Mouse (Mus musculus): ENCODE data around the gene E130114P18Rik. TPM values are rescaled to one million over a fixed set of nuclear protein-coding genes. Genes with fewer than 3 reads are reported as not detected.

Gene E130114P18Rik
- not detected for total RNA-seq (2021)

DNA sequence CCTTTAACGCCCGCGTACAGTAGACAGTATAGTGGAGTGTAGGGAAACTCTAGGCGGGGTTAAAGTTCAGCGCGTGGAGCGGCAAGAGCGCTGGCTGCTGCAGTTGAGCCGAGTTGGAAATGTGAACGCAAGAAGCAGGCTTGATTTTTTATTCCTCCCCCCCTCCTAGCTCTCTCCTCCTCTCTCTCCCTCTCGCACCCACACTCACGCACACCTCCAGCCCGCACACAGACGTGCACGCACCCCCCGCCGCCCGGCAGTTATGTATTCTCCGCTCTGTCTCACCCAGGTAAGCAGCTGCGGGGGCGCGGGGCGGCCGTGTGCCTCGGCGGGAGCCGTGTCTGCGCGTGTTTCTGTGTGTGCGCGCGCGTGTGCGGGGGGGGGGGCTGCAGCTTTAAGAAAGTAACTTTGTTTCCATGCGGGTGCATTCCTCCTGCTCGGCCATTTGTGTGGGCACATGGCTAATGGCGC lies at the start of gene E130114P18Rik:
Gene E130114P18Rik, minus strand, starts transcription at position 373 of the 471 bp plus-strand sequence.
- peak; percentile 50 for DNase-seq (ENCODE audit: low spot score)
- intact Hi-C loops (cut with DNase I): loop anchor here (1.0 to 5.0 kb wide), 4 partner anchors 23 to 329 kb away; no protein-coding TSS in a partner anchor

DNA sequence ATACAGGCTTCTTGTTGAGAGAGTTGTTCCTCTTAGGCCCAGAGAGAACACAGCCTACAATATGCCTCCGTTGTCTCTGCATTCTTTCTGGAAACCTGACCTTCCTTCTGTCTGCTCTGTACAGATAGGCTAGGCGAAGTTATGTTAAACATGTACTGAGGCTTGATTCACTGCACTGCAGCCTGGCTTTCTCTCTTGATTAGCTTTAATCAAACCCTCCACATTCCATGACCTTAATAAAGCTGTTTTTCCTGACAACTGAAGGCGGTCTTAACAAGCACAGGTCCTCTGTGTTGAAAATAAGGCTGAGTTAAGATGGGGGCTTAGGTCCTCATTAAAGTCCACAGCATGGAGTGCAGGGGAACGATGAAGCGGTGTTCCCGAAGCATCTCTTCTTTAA lies 49.2 kb upstream of the E130114P18Rik start:
- intact Hi-C loops (cut with DNase I): no loop called here
- no peak for DNase-seq (ENCODE audit: low spot score)

DNA sequence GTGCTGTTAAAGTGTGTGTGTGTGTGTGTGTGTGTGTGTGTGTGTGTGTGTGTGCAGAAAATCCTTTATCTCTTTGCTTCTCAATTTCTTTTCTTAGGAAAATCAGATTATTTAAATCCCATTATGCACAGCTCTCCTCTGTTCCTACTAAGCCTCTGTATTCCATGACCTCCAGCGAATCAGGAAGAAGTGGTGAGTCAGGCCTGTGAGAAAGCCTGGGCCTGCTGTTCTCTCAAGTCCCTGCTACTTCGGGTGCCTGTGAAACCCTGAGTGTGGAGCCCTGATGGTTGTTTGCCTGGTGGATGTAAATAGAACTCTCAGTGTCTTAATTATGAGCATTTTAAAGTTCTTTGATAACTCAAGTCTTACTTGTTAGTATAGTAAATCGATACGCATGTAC lies 48.0 kb upstream of the E130114P18Rik start:
- intact Hi-C loops (cut with DNase I): no loop called here
- DNase-seq (ENCODE audit: low spot score): no peak

DNA sequence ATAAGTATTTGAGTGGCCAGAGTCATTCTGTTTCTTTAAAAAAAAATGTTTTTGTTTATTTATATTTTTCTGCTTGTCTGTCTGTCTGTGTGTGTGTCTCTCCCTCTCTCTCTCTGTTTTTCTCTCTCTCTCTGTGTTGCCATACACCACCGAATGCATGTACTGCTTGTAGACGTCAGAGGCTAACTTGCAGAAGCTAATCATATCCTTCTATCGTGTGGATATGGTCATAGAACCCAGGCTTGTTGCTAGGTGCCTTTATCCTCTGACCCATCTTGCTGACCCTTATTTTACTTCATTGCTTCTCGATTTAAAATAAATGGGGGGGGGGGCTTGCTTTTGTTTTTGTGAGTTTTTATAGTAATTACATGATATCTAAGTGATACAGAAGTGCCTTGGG lies 47.6 kb upstream of the E130114P18Rik start:
- DNase-seq (ENCODE audit: low spot score): no peak
- intact Hi-C loops (cut with DNase I): no loop called here

DNA sequence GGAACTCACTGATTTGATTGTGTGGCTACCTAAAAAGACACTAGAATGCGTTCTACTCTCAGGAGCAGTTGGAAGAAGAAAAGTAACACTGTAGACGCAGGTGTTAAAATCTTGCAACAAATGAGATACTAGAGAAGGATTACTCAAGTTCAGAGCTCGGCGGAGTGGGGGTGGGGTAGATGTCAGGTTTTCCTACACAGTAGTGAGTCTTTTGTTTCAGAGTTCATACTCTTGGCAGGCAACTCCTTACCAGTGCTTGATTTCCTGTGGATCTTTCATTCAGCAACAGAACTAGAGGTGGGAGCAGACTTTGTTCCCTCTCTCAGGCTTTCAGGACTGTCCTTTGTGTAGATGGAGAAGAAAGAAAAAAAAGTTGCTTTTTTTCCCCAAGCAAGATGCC lies 46.6 kb upstream of the E130114P18Rik start:
- no peak for DNase-seq (ENCODE audit: low spot score)
- intact Hi-C loops (cut with DNase I): loop anchor here (5.0 kb wide), 1 partner anchor 33 kb away; no protein-coding TSS in a partner anchor

DNA sequence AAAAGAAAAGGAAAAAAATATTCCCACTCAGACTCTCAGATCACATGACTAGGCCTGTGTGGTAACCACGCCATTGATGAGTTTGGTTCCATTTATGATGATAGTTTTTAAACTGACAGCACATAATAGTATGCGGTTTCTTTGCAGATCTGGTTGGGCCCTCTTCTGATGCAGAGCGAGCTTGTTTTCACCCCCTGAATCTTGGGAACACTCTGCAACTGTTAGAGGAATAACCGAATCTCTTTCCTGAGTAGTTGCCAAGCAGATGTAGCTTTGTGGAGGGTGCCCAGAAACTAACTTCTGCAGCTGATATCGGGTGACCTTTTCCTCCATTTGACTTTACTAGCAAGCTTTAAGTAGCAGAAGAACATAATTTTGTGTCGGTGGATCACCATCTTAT lies 45.6 kb upstream of the E130114P18Rik start:
- intact Hi-C loops (cut with DNase I): loop anchor here (5.0 kb wide), 1 partner anchor 34 kb away; no protein-coding TSS in a partner anchor
- no peak for DNase-seq (ENCODE audit: low spot score)

DNA sequence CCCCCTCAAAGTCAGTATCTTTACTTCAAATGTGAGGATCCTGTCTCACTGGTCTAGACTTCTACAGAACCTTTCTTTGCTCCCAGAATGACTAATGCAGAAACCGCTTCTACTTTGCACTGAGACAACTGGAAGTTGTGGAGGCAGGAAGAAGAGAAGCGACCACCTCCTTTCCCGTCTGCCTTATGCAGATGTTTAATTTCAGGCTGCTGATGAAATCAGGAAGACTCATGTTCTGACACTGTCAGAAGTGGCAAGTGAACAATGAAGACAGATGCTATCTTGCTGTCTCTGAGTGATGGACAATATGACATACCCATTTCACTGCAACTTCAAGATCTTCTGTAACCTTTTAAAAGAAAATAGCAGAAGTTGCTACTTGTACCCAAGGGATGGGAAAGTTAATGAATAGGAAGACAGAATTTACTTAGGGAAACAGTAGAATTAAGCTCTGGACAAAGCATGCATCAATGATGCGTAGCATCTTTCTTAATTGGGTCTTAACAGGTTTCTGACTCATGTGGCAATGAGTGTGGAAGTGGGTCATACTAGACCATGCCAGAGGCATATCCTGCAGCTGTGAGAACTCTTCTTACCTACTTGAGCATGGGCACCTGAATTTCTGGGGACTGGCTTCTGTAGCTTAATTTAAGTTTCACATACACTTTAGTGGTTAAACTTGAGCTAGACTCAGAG lies 43.8 kb upstream of the E130114P18Rik start:
- DNase-seq (ENCODE audit: low spot score): no peak
- intact Hi-C loops (cut with DNase I): loop anchor here (5.0 kb wide), 1 partner anchor 36 kb away; no protein-coding TSS in a partner anchor

DNA sequence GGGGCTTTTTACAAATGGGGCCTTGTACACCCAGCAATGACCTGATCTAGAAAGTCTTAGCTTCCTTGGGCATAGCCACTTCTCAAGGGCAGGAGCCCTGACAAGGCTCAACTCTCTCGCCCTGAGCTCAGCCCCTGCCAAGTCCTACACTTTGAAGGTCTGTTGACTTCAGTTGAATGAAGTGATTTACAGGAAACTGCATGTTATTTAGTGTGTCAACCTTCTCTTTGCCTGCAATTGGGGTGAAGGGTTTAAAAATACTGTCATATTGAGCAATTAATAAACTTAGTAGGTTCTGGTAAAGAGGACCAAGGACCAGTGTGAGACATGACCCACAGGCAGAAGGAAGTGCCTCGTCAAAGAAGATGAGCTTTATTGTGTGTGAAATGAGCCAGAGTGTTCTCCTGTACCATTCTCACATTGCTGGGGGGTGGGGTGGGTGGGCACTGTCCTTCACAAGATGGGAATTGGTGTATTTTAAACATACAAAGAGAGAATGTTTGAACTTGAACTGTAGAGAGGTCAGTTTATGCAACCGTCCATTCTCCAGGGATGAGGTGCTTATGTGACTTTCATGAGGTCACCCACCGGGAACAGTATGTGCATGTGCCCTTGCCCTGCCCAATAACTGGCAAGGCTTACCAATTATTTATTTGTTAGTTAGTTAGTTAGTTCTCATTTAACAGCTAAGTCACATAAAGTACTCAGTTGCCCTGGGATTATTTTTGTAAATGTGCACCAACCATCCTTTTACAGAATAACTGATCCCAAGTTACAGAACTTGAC lies 42.8 kb upstream of the E130114P18Rik start:
- no peak for DNase-seq (ENCODE audit: low spot score)
- intact Hi-C loops (cut with DNase I): loop anchor here (5.0 kb wide), 1 partner anchor 37 kb away; no protein-coding TSS in a partner anchor

DNA sequence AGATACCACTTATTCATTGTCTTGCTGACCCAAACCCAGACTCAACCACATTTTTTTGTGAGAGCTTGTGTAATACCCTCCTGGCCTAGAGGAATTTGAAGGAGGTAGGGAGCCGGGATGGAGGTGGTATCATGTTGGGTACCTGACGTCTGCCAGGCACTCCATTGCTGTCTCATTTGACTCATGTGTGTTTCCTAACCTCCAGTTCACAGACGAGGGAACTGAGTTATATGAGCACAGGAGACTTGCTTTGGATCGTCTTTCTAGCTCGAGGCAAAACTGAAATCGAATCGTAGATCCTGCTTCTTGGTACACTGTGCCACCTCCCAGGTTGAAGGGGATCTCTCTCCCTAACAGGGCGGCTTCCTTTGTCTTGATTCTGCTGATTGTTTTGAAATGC lies 41.2 kb upstream of the E130114P18Rik start:
- DNase-seq (ENCODE audit: low spot score): no peak
- intact Hi-C loops (cut with DNase I): loop anchor here (5.0 kb wide), 1 partner anchor 42 kb away; the partner anchor contains the start of gene E130114P18Rik

DNA sequence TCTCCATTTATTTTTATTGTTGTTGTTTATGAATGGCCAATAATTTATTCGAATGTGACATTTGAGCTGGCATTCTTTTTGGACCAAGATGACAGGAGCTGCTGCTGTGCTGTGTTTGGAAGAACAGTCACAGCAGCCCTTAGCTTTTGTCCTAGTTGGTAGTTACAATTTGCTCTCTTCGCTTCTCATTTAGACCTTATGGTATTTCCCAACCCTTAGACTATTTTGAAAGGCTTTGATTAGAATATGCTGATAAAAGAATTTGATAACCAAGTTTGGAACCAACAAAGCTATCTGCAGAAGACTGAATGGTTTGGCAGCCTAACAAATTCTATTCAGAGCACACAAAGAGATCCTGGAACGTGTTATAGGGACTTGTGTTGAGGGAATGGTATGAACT lies 40.6 kb upstream of the E130114P18Rik start:
- DNase-seq (ENCODE audit: low spot score): no peak
- intact Hi-C loops (cut with DNase I): loop anchor here (5.0 kb wide), 1 partner anchor 41 kb away; the partner anchor contains the start of gene E130114P18Rik

DNA sequence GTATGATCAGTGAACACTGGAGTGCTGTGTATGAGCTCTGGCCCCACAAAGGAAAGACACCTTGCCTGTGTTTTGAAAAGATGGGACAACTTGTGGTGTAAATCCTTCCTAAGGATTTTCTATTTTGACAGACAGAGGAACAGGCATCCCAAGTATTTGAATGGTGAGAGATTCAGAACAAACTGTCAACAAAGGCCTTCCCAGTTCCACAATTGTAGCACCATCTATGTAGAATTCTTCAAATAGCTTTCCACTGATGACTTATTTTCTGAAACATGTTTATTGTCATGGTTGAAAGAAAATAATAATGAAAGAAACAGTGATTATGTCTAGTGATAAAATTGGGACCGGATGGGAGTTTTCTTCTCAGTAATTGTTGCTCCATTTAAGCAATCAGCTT lies 39.9 kb upstream of the E130114P18Rik start:
- intact Hi-C loops (cut with DNase I): loop anchor here (5.0 kb wide), 1 partner anchor 40 kb away; the partner anchor contains the start of gene E130114P18Rik
- DNase-seq (ENCODE audit: low spot score): no peak

DNA sequence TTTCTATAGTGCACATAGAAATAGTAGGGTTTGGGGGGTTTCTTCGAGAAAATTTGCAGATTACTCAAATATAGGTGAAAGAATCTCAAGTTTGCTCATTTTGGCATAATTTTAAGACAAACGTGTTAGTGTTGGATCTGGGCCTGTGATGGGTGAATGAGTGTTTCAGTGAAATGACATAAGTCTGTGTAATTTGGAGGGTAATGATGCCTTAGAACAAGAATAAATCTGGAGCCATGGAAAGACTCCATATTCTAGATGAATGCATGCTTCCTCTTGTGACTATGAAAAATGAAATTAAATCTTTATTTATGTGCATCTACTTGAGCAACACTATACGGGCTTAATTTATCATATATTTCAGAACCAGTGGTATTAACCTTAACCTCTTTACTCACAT lies 38.9 kb upstream of the E130114P18Rik start:
- intact Hi-C loops (cut with DNase I): loop anchor here (5.0 kb wide), 1 partner anchor 39 kb away; the partner anchor contains the start of gene E130114P18Rik
- DNase-seq (ENCODE audit: low spot score): no peak

DNA sequence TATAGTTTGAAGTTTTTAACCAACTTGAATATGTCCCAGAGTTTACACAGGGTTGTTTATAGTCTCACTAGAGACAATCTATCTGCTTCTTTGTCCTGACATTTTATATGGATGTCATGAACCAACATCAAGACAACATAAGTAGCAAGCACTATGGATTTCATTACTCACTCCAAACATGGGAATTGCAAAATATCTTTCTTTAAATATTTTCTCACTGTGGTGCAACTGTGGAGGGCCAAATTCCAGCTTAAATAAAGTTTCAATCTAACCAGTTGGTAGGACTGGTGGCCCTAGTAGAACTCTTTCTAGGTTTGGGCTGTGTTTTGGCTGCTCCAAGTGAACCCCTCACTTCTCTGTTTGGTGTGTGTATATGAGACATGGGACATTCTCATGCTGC lies 38.1 kb upstream of the E130114P18Rik start:
- no peak for DNase-seq (ENCODE audit: low spot score)
- intact Hi-C loops (cut with DNase I): loop anchor here (5.0 kb wide), 1 partner anchor 39 kb away; the partner anchor contains the start of gene E130114P18Rik

DNA sequence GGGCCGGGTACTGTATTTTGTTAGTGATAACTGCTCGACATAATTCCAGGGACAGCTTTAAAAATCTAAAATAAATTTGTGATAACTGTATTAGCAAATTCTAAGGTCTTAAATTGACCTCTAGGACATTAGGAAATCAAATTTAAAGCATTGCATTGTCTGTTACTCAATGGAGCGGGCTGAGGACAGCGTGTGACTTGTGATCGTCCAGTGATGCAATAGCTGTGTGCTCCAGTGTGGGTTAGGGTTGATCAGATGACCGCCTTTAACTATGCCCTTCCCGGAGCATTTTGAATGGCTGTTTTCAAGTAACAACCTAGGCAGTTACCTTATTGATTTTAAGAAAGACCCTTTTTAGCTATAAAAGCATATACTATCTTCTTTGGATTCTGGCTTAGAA lies 36.6 kb upstream of the E130114P18Rik start:
- intact Hi-C loops (cut with DNase I): no loop called here
- DNase-seq (ENCODE audit: low spot score): no peak

DNA sequence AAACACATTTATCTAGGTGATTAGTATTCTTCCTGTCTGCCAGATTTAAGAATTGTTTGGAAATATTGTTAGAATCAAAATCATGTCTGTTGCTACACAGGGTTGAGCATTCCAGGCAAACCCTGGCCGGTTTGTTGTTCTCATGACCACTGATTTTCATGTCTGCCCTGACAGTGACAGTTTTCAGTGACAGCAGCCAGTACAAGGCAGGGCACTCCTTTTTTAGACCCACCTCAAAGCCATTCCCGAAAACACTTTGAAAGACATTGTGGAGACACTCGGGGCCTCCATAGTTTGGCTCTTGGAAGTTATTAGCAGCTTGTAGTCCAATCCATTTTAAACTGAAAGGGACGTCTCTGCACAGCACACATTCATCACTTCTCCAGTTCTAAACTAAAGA lies 36.1 kb upstream of the E130114P18Rik start:
- intact Hi-C loops (cut with DNase I): no loop called here
- no peak for DNase-seq (ENCODE audit: low spot score)

DNA sequence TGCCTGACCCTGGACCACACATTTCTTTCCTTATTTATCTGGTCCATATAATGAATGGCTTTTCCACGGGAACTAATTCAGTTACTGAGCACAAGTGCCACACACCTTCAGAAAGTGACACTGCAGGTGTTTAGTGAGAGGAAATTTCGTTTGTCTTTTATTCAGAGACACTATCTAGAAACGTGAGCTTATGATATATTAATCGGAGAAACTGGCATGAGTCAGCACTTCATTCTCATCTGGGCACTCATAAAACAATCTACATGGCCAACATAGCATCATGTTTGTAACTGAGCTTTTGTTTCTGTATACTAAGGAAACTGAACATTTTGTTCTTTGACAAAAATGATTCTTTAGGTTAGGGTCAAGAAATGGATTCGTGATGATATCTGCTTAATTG lies 35.2 kb upstream of the E130114P18Rik start:
- intact Hi-C loops (cut with DNase I): no loop called here

DNA sequence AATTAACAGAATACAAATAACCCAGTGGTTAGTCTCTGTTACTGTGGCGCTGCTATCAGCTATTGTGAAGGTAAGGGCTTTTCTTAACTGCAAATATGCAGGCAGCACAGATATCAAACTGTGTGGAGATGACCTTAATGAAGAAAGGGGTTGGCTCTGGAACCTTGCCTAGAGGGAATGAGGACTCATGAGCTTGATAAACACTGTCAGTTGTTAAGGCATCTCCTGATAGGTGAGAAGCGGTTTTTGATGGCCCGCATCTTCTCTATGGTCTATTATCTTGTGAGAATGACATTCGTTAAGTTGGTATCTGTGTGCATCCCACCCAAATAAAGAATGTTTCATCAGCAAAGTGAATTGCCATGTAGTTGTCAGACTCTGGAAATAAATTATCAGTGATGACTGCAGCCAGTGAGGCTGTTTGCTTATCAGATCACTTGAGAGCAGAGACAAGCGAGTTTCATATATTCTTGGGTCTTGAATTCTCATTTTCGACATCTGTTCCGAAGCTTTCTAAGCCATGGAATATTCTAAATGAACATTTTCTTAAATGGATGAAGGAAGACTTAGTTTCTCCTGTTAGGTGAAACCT lies 32.6 kb upstream of the E130114P18Rik start:
- no peak for DNase-seq (ENCODE audit: low spot score)
- intact Hi-C loops (cut with DNase I): no loop called here

More for the DNA sequence above, 35.2 kb upstream of the E130114P18Rik start:
- no peak for DNase-seq (ENCODE audit: low spot score)

DNA sequence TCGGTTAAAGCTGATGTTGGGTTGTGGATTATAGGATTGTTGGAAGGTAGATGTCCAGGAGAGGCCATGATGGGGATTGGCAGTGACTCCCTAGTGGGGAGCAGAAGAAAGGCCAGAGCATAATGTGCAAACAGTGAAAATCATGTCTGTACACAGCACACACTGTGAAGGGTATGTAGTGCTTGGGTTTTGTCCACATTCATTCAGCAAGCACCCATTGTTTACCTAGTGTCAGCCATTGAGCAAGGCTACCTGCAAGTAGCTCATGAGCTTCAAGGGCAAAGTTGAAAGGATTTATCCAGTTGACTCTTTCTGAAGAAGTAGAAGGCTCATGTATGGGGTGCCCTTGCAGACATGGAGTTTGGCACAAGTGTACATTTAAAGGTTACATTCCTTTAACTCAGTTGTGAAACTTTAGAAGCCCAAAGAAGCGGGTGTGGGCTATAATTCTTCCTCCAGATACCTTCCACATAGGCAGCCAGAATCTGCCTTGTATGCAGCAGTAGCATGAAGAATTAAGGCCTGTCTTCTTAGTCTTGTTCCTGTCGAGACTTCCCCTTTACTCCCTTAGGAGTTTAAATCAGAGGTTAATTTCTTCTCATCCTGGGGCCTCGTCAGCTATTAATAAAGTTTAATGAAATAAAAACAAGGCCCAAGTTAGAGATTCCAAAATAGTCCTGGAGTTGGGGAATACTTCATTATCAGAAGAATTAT lies 31.9 kb upstream of the E130114P18Rik start:
- intact Hi-C loops (cut with DNase I): no loop called here
- DNase-seq (ENCODE audit: low spot score): no peak

DNA sequence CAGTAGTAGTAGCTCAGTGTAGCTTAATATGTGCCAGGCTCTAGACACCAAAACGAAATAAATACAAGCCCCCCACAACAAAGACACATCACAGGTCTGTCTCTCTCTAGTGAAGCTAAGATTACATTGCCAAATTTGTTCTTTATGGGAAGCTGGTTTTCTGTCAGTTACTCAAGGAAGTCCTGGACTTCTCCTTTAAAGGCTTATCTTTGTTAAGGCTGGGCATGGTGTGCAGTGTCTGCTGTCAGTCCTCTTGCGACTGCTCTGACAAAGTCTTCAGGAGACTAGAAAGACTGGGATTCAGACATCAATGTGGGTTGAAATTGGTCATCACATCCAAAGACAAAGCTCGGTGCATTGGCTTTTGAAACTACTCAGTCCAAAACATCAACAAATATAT lies 31.0 kb upstream of the E130114P18Rik start:
- intact Hi-C loops (cut with DNase I): no loop called here
- DNase-seq (ENCODE audit: low spot score): no peak

DNA sequence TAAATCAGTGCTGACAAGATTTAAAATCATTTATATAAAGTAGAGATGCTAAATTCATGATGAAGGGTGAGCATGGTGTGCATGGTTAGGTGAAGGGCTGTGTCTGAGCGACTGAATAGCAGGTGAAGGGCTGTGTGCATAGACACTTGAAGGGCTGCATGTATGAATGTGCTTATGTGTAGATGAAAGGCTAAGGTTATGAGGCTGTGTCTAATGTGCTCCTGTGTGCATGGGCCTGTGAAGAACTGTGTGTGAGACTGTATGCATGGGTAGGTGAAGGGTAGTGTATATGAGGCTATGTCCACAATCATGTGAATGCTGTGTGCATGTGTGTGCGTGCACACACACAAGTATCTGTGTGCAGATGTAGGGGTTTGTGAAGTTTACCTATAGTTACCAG lies 29.0 kb upstream of the E130114P18Rik start:
- intact Hi-C loops (cut with DNase I): no loop called here
- DNase-seq (ENCODE audit: low spot score): no peak

Data from heart, postnatal 25 days (tissue).